Mouse (Mus musculus): Measurements from ENCODE around the gene Sdc3. TPM values are rescaled to one million over a fixed set of nuclear protein-coding genes. Genes with fewer than 3 reads are reported as not detected.

Gene Sdc3
- polyA plus RNA-seq, 1 experiment from 2014 or later = 20.3 TPM

DNA sequence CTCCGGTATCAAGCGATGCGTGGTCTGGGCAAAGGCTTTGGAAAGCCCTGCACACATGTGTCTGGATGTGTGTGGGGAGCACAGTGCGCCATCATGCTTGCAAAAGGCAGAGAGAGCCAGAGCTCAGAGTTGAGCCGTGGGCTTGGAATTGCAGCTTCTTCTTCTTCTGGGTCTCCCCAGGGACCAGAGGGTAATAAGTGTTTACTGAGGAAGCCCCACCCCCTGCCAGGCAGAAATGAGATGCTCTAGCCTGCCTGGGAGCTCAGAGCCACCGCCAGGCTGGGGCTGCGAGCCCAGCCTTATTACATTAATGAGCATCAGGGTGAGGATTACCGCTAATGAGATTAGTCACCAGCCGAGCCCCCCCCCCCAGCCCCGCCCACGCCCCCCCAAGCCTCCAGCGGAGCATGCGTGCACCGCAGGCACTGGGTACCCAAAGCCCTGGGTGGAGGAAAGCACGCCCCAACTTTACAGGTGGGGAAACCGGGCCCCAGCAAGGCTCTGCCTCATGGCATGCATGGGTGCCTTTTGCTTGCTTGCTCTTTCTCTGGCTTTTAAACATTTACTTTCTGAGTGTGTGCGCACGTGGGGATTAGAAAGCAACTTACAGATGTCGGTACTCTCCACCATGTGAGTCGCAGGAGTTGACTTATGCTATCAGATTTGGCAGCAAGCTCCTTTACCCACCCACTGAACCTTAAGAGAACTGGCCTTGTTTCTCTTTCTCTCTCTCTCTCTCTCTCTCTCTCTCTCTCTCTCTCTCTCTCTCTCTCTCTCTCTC lies 44.1 kb downstream of the Sdc3 start:
- peaks cover 27% of the 10 kb centered on the region for H3K4me1 ChIP-seq (ENCODE audit: insufficient read depth)
- H3K9me3 ChIP-seq (ENCODE audit: low read depth, low read length) = no peaks in the 10 kb centered on the region
- H3K4me2 ChIP-seq = peak overlapping the region; percentile 36
- DNase-seq = peak; percentile 53
- no peak overlapping the region for H3K4me3 ChIP-seq (ENCODE audit: low read depth, low read length)
- 12% methylated on average over 20 of the region's 20 CpGs for WGBS
- ATAC-seq (ENCODE audit: insufficient read depth) = no peak
- no peak overlapping the region for H3K27ac ChIP-seq (ENCODE audit: low read depth)
- H3K36me3 ChIP-seq (ENCODE audit: insufficient read depth) = no peaks in the 10 kb centered on the region
- H3K9ac ChIP-seq = no peak overlapping the region
- H3K27me3 ChIP-seq (ENCODE audit: insufficient read depth, low read length) = no peaks in the 10 kb centered on the region
- TF ChIP-seq CTCF (IDR thresholded peaks at IDR 0.05; ENCODE audit: low read depth) = no peak

- Histone ChIP-seq H3K4me3 (ENCODE audit: low read depth, low read length) (no peak overlapping the region), H3K27me3 (ENCODE audit: insufficient read depth, low read length) (no peaks in the 10 kb centered on the region), H3K9me3 (ENCODE audit: low read depth, low read length) (no peaks in the 10 kb centered on the region), H3K9ac (no peak overlapping the region), H3K4me1 (ENCODE audit: insufficient read depth) (peaks cover 29% of the 10 kb centered on the region), H3K36me3 (ENCODE audit: insufficient read depth) (no peaks in the 10 kb centered on the region), H3K4me2 (no peak overlapping the region), H3K27ac (ENCODE audit: low read depth) (no peak overlapping the region)
- no peak for TF ChIP-seq CTCF (IDR thresholded peaks at IDR 0.05; ENCODE audit: low read depth)
- 24% methylated on average over 11 of the region's 11 CpGs for WGBS
- ATAC-seq (ENCODE audit: insufficient read depth) (no peak), DNase-seq (peak; percentile 48)
Observed at GRCm38 (mm10) chr4:130838585-130838984, 46.2 kb downstream of the Sdc3 start.

GRCm38 (mm10) chr4:130841107-130841840 lies 48.9 kb downstream of the Sdc3 start:
- ATAC-seq (ENCODE audit: insufficient read depth) (peak; percentile 75), DNase-seq (peak; percentile 79)
- H3K27me3 ChIP-seq (ENCODE audit: insufficient read depth, low read length) = no peaks in the 10 kb centered on the region
- H3K4me1 ChIP-seq (ENCODE audit: insufficient read depth) = peaks cover 24% of the 10 kb centered on the region
- H3K9me3 ChIP-seq (ENCODE audit: low read depth, low read length) = no peaks in the 10 kb centered on the region
- H3K4me3 ChIP-seq (ENCODE audit: low read depth, low read length) = no peak overlapping the region
- TF ChIP-seq CTCF (IDR thresholded peaks at IDR 0.05; ENCODE audit: low read depth) = no peak
- no peak overlapping the region for H3K27ac ChIP-seq (ENCODE audit: low read depth)
- H3K36me3 ChIP-seq (ENCODE audit: insufficient read depth) = no peaks in the 10 kb centered on the region
- 26% methylated on average over 8 of the region's 8 CpGs for WGBS
- 0 out of 2 replicates have a peak overlapping the region, but pooled peaks have one; percentile 6 for H3K4me2 ChIP-seq
- no peak overlapping the region for H3K9ac ChIP-seq

- no peaks in the 10 kb centered on the region for H3K4me1 ChIP-seq (ENCODE audit: insufficient read depth)
- 73% methylated on average over 14 of the region's 14 CpGs for WGBS
- no peak for TF ChIP-seq CTCF (IDR thresholded peaks at IDR 0.05; ENCODE audit: low read depth)
- no peak overlapping the region for H3K4me3 ChIP-seq (ENCODE audit: low read depth, low read length)
- H3K4me2 ChIP-seq = no peak overlapping the region
- no peak overlapping the region for H3K9ac ChIP-seq
- H3K9me3 ChIP-seq (ENCODE audit: low read depth, low read length) = no peaks in the 10 kb centered on the region
- H3K27me3 ChIP-seq (ENCODE audit: insufficient read depth, low read length) = no peaks in the 10 kb centered on the region
- no peak overlapping the region for H3K27ac ChIP-seq (ENCODE audit: low read depth)
- H3K36me3 ChIP-seq (ENCODE audit: insufficient read depth) = no peaks in the 10 kb centered on the region
- DNase-seq (no peak), ATAC-seq (ENCODE audit: insufficient read depth) (no peak)
Observed at GRCm38 (mm10) chr4:130848814-130849213, 56.5 kb downstream of the Sdc3 start.

GRCm38 (mm10) chr4:130857661-130858060 lies 65.3 kb downstream of the Sdc3 start:
- H3K27me3 ChIP-seq (ENCODE audit: insufficient read depth, low read length) = peaks cover 7% of the 10 kb centered on the region; the same call in 1 of the 2 replicates
- DNase-seq = no peak
- no peak for ATAC-seq (ENCODE audit: insufficient read depth)
- no peaks in the 10 kb centered on the region for H3K9me3 ChIP-seq (ENCODE audit: low read depth, low read length)
- no peaks in the 10 kb centered on the region for H3K36me3 ChIP-seq (ENCODE audit: insufficient read depth)
- no peak overlapping the region for H3K9ac ChIP-seq
- TF ChIP-seq CTCF (IDR thresholded peaks at IDR 0.05; ENCODE audit: low read depth) = peak; percentile 48
- no peak overlapping the region for H3K4me3 ChIP-seq (ENCODE audit: low read depth, low read length)
- 55% methylated on average over 8 of the region's 8 CpGs for WGBS
- H3K27ac ChIP-seq (ENCODE audit: low read depth) = no peak overlapping the region
- 0 out of 2 replicates have a peak, but pooled peaks cover 3% of the 10 kb centered on the region for H3K4me1 ChIP-seq (ENCODE audit: insufficient read depth)
- H3K4me2 ChIP-seq = no peak overlapping the region

DNA sequence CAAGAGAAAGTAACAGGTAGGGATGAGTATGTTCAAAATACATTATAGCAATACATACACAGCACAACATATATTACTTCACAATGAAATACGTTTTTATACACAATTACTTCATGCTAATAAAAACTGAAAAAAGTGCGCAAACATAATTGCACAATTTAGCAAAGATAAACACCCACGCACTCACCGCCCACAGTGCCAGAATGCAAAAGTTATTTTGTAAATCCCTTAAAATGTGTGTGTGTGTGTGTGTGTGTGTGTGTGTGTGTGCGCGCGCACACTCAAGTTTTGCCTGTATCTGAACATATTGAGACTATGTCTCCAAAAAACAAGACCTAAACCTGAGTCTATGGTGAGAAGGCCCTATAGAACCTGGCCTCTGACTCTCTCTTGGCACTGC lies 66.5 kb downstream of the Sdc3 start:
- H3K4me3 ChIP-seq (ENCODE audit: low read depth, low read length) = no peak overlapping the region
- peaks cover 7% of the 10 kb centered on the region; the same call in 1 of the 2 replicates for H3K27me3 ChIP-seq (ENCODE audit: insufficient read depth, low read length)
- ATAC-seq (ENCODE audit: insufficient read depth) = no peak
- no peak overlapping the region for H3K27ac ChIP-seq (ENCODE audit: low read depth)
- 0 out of 2 replicates have a peak, but pooled peaks cover 3% of the 10 kb centered on the region for H3K4me1 ChIP-seq (ENCODE audit: insufficient read depth)
- 87% methylated on average over 7 of the region's 7 CpGs for WGBS
- H3K9ac ChIP-seq = no peak overlapping the region
- no peak overlapping the region for H3K4me2 ChIP-seq
- no peaks in the 10 kb centered on the region for H3K36me3 ChIP-seq (ENCODE audit: insufficient read depth)
- no peaks in the 10 kb centered on the region for H3K9me3 ChIP-seq (ENCODE audit: low read depth, low read length)
- no peak for TF ChIP-seq CTCF (IDR thresholded peaks at IDR 0.05; ENCODE audit: low read depth)
- no peak for DNase-seq

DNA sequence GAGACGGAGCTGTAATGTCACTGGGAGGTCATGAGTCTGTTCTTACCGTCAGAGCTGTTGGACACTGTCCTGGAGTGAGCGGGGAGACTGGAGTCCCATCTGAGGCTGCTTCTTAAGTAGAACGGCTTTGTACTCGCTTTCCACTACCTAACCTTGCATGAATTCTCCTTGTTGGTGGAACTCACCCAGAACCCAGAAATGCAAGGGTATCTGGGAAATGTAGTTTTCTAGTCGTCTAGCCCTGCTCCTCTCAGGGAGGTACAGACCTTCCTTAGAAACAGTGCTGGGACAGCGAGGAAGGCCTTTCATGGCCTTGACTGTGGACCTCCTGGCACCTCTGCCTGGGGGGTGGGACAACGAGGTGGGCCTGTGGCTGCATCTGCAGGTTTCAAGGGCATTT lies 67.1 kb downstream of the Sdc3 start:
- Histone ChIP-seq H3K27ac (ENCODE audit: low read depth) (no peak overlapping the region), H3K9me3 (ENCODE audit: low read depth, low read length) (no peaks in the 10 kb centered on the region), H3K4me1 (ENCODE audit: insufficient read depth) (0 out of 2 replicates have a peak, but pooled peaks cover 3% of the 10 kb centered on the region), H3K27me3 (ENCODE audit: insufficient read depth, low read length) (peaks cover 7% of the 10 kb centered on the region; the same call in 1 of the 2 replicates), H3K9ac (no peak overlapping the region), H3K4me2 (no peak overlapping the region), H3K36me3 (ENCODE audit: insufficient read depth) (no peaks in the 10 kb centered on the region), H3K4me3 (ENCODE audit: low read depth, low read length) (no peak overlapping the region)
- 49% methylated on average over 8 of the region's 8 CpGs for WGBS
- DNase-seq (no peak), ATAC-seq (ENCODE audit: insufficient read depth) (no peak)
- no peak for TF ChIP-seq CTCF (IDR thresholded peaks at IDR 0.05; ENCODE audit: low read depth)
